Mouse (Mus musculus): ENCODE results near the gene Rgs6. TPM values are rescaled to one million over a fixed set of nuclear protein-coding genes. Genes with fewer than 3 reads are reported as not detected.
A peak's percentile ranks its signal among the peaks of the same experiment; 100 is the strongest.

Rgs6 gene
- polyA plus RNA-seq, 2 experiments, result 0.07 to 0.20 TPM

- WGBS (ENCODE audit: insufficient replicate concordance), result 50% methylated on average over 4 of the region's 4 CpGs
- H3K4me1 ChIP-seq (replicated peaks; ENCODE audit: control insufficient read depth in 2 of 2, insufficient read depth in 2 of 2, low read length in 1 of 2), result 0 out of 4 replicates have a peak, but pooled peaks cover 0 to 1% of the 10 kb centered on the region in 2 experiments
- TF ChIP-seq CTCF (IDR thresholded peaks at IDR 0.05; ENCODE audit: low read depth) (no peak), EP300 (IDR thresholded peaks at IDR 0.05; ENCODE audit: low read depth) (no peak)
- no peaks in the 10 kb centered on the region for H3K27me3 ChIP-seq (ENCODE audit: control insufficient read depth, insufficient read depth, low read length)
- no peak overlapping the region for H3K4me3 ChIP-seq (ENCODE audit: insufficient read depth in 1 of 2, low read depth in 2 of 2, low read length in 2 of 2)
- no peak overlapping the region for H3K27ac ChIP-seq
- no peak overlapping the region for H3K4me2 ChIP-seq (ENCODE audit: low read depth)
- no peak overlapping the region for H3K9ac ChIP-seq (replicated peaks)
- H3K9me3 ChIP-seq (ENCODE audit: control insufficient read depth, low read length), result no peaks in the 10 kb centered on the region
- no peaks in the 10 kb centered on the region for H3K36me3 ChIP-seq (replicated peaks; ENCODE audit: control insufficient read depth, insufficient read depth, low read depth)
- ATAC-seq (ENCODE audit: insufficient read depth), result no peak
- no peak for DNase-seq (ENCODE audit: low read depth in 3 of 3, low spot score in 3 of 3)
Measured at GRCm38 (mm10) chr12:82603979-82604378, 15.9 kb downstream of the Rgs6 start.

GRCm38 (mm10) chr12:82612769-82613660, 24.9 kb downstream of the Rgs6 start:
- 61% methylated on average over 13 of the region's 13 CpGs for WGBS (ENCODE audit: insufficient replicate concordance)

GRCm38 (mm10) chr12:82616486-82616812, 28.4 kb downstream of the Rgs6 start:
- peaks cover 32% of the 10 kb centered on the region for H3K27me3 ChIP-seq (ENCODE audit: control insufficient read depth, insufficient read depth, low read length)
- WGBS (ENCODE audit: insufficient replicate concordance), result 4% methylated on average over 19 of the region's 19 CpGs
- H3K9ac ChIP-seq (replicated peaks), result no peak overlapping the region
- H3K27ac ChIP-seq, result no peak overlapping the region
- H3K9me3 ChIP-seq (ENCODE audit: control insufficient read depth, low read length), result no peaks in the 10 kb centered on the region
- ATAC-seq (ENCODE audit: insufficient read depth), result no peak
- peak overlapping the region in 1 of 2 experiments; percentile 25; a peak in 2 of 4 replicates for H3K4me3 ChIP-seq (ENCODE audit: insufficient read depth in 1 of 2, low read depth in 2 of 2, low read length in 2 of 2)
- H3K4me1 ChIP-seq (replicated peaks; ENCODE audit: control insufficient read depth in 2 of 2, insufficient read depth in 2 of 2, low read length in 1 of 2), result no peaks in the 10 kb centered on the region
- no peak for TF ChIP-seq EP300 (IDR thresholded peaks at IDR 0.05; ENCODE audit: low read depth)
- no peak for TF ChIP-seq CTCF (IDR thresholded peaks at IDR 0.05; ENCODE audit: low read depth)
- no peaks in the 10 kb centered on the region for H3K36me3 ChIP-seq (replicated peaks; ENCODE audit: control insufficient read depth, insufficient read depth, low read depth)
- DNase-seq (ENCODE audit: low read depth in 3 of 3, low spot score in 3 of 3), result no peak
- peak overlapping the region; percentile 42 for H3K4me2 ChIP-seq (ENCODE audit: low read depth)

More at GRCm38 (mm10) chr12:82612769-82613660, 24.9 kb downstream of the Rgs6 start:
- Histone ChIP-seq H3K27me3 (ENCODE audit: control insufficient read depth, insufficient read depth, low read length) (peaks cover 25% of the 10 kb centered on the region), H3K9me3 (ENCODE audit: control insufficient read depth, low read length) (no peaks in the 10 kb centered on the region), H3K27ac (no peak overlapping the region), H3K36me3 (replicated peaks; ENCODE audit: control insufficient read depth, insufficient read depth, low read depth) (no peaks in the 10 kb centered on the region), H3K9ac (replicated peaks) (no peak overlapping the region), H3K4me3 (ENCODE audit: insufficient read depth in 1 of 2, low read depth in 2 of 2, low read length in 2 of 2) (no peak overlapping the region), H3K4me1 (replicated peaks; ENCODE audit: control insufficient read depth in 2 of 2, insufficient read depth in 2 of 2, low read length in 1 of 2) (0 out of 4 replicates have a peak, but pooled peaks cover 0 to under 1% of the 10 kb centered on the region in 2 experiments), H3K4me2 (ENCODE audit: low read depth) (no peak overlapping the region)
- no peak for ATAC-seq (ENCODE audit: insufficient read depth)
- TF ChIP-seq EP300 (IDR thresholded peaks at IDR 0.05; ENCODE audit: low read depth) (no peak), CTCF (IDR thresholded peaks at IDR 0.05; ENCODE audit: low read depth) (no peak)
- DNase-seq (ENCODE audit: low read depth in 3 of 3, low spot score in 3 of 3), result no peak

GRCm38 (mm10) chr12:82616813-82617681, 29.0 kb downstream of the Rgs6 start:
- peak overlapping the region in 1 of 2 experiments; percentile 25; a peak in 2 of 4 replicates for H3K4me3 ChIP-seq (ENCODE audit: insufficient read depth in 1 of 2, low read depth in 2 of 2, low read length in 2 of 2)
- no peak for ATAC-seq (ENCODE audit: insufficient read depth)
- H3K9me3 ChIP-seq (ENCODE audit: control insufficient read depth, low read length), result no peaks in the 10 kb centered on the region
- no peak for TF ChIP-seq CTCF (IDR thresholded peaks at IDR 0.05; ENCODE audit: low read depth)
- no peak for DNase-seq (ENCODE audit: low read depth in 3 of 3, low spot score in 3 of 3)
- H3K36me3 ChIP-seq (replicated peaks; ENCODE audit: control insufficient read depth, insufficient read depth, low read depth), result no peaks in the 10 kb centered on the region
- no peak overlapping the region for H3K9ac ChIP-seq (replicated peaks)
- no peaks in the 10 kb centered on the region for H3K4me1 ChIP-seq (replicated peaks; ENCODE audit: control insufficient read depth in 2 of 2, insufficient read depth in 2 of 2, low read length in 1 of 2)
- WGBS (ENCODE audit: insufficient replicate concordance), result 3% methylated on average over 86 of the region's 86 CpGs
- H3K27ac ChIP-seq, result no peak overlapping the region
- peaks cover 32% of the 10 kb centered on the region for H3K27me3 ChIP-seq (ENCODE audit: control insufficient read depth, insufficient read depth, low read length)
- peak overlapping the region; percentile 42 for H3K4me2 ChIP-seq (ENCODE audit: low read depth)

All from liver, embryonic 14.5 days (tissue).